Mouse (Mus musculus): ENCODE measurements at regions not wholly inside any gene's neighbourhood (a gene's known extent, or its start where the extent isn't known, plus 50 kb on each side); places are given as distances from the start of the nearest gene placed in this dataset.
A peak's percentile ranks its signal among the peaks of the same experiment; 100 is the strongest.

DNA sequence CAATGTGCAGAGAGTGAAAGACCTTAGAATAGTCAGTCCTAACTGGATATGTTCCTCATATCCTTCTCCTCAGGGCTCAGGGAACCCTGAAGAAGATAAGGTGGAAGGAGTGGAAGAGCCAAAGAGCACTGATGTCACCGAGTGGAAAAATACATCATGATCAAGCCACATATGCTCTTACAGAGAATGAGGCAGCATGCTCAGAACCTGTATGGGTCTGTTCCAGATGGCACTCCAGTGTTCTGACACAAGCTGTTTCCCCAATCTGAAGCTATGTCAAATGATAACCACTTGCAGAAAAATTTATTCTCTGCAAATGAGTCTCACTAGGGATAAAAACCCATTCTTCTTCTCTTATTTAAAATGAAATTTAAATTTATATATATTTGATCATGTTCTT, 572.6 kb upstream of the Robo2 start:
- DNase-seq, result no peak

DNA sequence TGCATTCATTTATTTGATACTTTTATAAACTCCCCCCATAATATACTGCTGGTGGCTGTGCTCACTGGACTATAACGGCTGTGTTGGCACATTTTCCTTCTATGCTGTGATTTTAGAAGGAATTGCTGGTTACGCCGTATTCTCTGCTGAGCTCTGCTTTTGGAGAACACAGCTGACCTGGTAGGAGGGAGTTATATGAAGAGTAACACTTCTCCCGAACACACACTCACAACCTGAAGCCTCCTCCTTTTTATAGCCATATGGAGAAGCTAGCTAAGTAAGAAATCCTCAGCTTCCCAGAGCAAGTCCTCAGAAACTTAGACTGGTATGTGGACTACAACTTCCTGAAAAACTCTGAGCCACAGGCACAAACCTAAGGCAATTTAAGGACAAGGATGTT, 554.5 kb upstream of the Robo2 start:
- DNase-seq, result no peak

DNA sequence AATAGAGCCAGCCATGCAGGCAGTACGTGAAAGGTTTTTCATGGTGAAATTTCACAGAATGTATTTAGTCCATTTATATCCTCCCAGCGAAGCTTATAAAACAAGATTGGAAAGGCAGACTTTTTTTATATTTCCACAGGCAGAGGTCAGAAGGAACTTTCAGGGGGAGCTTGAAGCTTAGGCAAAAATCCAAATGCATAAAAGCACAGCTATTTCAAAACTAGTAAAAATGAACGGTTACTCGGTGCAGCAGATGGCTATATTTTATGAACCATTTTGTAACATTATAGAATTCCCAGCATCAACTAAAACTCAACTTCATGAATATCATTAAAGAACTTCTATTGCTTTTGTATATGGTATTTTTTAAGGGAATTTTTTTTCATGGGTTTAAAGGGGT, 518.1 kb upstream of the Robo2 start:
- no peak for DNase-seq

DNA sequence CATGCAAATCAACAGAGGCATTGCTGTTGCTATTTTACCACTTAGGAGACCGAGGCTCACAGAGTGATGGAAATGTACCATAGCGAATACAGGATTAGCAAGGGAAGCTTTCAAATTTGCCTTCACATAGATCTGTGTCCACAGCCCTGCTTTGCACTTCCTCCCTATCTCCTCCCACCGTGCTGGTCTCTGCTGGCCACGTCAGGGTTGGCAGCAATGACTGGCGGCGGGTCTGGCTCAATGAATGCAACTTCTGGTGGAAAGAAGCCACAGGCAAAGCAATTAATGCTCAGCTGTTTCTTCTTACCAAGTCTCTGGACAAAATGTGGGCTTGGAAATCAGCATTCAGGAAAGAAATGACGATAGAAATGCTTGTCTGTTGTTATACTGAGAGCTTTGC, 489.2 kb upstream of the Robo2 start:
- peak; percentile 9 for DNase-seq

DNA sequence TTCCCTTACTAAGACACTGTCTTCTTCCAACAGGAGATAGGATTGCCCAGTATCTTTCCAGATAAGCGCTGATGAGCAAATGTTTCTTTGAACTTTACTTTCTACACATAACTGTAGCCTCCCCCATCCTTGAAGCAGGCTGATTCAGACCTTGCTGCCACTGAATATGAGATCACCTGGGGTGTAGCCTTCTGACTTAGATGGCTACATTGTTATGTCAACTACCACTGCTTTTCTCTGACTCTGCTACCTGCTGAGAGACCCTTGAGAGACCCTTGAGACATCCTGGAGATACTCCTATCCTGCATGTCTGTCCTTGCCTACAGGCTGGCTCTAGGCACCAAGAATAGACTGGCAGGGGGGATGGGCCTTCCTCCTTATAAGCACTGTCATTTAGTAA, 476.1 kb upstream of the Robo2 start:
- no peak for DNase-seq

DNA sequence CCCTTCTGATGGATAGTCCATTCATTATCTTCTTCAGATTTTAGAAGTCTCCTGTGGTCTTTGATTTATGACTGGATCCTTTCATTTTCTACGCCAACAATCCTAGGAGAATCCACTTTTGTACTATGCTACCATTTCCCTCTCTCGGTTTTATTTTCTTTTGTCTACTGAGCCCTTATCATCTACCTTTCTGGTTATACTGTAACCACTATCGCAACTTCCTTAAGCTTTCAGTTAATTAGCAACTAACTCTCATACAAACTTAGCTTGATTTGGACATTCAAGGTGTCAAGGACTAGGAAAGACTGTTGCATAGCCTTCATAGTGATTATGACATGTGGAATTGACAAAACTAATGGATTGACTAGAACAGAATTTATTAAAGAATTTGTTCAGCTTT, 467.0 kb upstream of the Robo2 start:
- DNase-seq, result no peak

DNA sequence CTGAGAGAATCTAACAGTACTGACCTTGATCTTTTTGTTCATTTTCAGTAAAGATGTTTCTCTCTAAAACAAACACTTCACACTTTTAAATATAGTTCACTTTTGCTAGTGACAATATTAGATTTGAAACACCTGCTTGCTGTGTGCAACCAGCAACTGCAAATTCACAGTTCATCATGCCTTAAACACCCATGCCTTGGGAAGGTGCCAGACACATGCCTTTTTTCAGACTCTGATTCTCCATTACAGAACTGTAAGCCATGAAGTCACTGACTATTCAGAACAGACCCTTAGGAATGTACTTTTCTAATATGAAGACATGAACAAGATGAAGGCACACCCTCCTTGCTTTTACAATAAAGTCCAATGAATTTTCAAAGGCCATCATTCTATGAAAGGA, 462.1 kb upstream of the Robo2 start:
- DNase-seq, result no peak

DNA sequence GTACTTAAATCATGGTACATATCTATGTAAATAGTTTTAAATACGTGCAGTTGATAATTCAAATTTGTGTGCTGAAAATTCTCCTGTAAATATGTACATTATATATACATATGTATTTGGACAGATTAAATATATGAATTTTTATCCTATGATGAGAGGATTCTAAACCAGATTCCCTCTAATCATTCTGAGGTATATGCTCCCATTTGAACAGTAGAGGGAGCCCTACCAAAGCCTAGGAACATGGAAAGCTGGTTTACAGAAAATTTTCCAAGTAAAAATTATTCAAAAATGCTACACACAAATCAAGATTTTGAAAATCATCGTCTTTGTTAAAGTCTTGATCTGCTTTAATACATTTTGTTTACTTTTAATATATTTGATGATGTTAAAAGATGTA, 446.1 kb upstream of the Robo2 start:
- no peak for DNase-seq

DNA sequence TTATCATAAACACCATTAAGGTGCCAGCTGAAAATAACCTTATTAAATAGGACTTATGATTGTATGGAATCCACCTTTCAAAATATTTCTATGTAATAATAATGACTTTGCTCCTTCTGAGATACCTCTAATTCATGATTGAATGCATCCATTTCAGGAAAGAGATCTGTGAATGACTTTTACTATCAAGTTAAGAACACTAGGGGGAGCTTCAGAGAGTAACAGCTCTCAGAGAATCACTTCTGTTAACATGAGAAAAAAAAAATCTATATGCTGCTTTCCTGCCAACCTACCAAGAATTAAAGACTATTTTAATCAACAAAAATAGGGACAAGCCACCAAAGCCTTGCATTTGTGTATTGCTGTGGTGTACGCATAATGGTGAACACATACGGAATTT, 428.4 kb upstream of the Robo2 start:
- no peak for DNase-seq

DNA sequence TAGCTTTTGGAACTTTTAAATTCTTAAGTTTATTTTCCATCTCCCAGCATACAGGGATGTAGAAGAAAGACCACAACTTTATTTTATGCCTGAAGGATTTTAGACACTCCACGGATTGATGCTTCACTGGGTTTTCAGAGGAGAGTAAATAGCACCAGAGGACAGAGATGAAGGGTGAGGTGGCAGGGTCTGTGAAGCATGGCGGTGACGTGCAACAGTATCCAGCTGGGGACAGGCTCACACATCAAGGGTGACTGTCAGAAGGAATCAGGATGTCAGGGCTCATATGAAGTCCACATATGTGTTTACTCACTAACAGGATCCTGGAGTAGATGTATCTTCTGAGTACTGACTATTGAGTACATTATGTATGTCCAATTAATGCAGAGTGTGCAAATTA, 402.8 kb upstream of the Robo2 start:
- DNase-seq, result no peak

DNA sequence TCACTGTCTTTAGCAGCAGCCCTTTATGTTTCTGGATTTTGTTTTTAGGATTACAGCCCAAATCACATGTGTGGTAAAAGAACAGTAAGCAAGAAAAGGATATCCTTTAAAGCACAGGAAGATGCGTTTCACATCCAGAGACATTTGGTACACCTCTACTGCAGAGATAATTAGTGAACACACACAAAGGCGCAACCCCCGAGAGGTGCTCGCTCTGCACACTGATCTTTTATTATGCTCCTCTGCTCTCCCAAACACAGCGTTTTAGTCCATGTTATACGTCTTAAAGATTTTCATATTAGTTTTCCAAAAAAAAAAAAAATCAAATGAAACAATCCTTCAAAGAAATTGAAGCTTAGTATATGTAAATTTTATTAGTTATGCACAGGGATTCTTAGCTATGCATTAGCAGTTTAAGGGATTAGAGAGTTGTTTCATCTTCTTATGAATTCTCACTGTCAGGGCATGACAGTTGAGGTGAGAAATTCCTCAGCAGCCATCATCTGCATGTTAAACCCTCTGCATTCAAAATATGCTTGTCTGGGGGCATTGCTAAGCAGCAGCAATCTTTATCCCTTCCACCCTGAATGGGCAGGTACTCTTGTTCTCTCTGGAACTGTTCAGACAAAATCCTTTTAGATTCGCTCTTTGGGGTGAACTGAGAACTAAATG, 397.7 kb upstream of the Robo2 start:
- DNase-seq, result no peak

DNA sequence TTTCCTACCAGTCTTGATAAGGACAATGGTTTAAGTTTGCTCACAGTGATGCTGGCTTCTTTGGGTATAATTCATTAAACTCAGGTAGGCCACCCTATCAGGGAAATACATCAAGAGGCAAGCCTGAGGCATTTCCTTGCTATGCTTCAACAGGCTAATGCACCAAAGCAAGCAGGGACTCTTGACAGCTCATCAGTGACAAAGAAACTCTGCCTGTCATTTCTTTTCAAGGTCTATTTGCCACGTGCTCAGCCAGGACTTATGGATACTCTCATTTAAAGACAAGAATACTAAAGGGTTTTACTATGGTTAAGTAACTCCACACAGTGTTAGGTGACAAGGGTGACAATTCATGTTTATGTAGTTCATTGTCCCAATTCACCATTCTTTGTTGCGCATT, 395.1 kb upstream of the Robo2 start:
- DNase-seq, result no peak

DNA sequence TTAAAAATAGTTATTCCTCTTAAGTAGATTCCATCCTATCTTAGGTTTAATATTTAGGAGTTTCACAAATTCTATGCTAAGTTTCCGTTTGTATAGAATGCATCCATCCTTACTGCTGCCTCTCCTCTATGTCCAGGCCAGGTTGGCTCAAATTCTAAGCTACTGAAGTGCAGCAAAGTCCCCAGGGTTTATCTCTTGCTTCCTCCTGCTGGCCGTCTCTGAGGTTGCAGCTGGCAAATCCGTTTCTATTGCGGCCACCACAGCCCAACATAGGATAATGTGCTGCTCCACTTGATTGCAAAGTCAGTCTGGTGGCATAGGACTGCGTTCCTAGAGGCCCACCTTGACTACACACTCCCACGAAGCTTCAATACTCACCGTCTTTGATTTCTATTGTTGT, 389.7 kb upstream of the Robo2 start:
- DNase-seq, result peak; percentile 61

DNA sequence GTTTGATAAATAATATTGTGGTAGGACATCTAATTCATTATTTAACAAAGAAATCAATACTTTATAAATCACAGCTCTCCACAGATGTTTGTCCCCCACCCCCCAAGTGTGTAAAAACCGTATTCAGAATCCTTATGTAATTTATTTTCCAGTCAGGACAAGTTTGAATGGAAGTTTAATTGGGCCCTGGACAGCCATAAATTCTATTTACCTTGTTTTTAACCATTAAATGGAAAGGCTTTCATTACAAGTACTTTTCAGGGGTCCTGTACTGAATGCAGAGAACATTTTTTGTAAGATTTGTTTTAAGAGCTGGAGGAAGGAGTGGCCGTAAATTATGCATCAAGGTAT, 384.7 kb upstream of the Robo2 start:
- DNase-seq, result no peak

DNA sequence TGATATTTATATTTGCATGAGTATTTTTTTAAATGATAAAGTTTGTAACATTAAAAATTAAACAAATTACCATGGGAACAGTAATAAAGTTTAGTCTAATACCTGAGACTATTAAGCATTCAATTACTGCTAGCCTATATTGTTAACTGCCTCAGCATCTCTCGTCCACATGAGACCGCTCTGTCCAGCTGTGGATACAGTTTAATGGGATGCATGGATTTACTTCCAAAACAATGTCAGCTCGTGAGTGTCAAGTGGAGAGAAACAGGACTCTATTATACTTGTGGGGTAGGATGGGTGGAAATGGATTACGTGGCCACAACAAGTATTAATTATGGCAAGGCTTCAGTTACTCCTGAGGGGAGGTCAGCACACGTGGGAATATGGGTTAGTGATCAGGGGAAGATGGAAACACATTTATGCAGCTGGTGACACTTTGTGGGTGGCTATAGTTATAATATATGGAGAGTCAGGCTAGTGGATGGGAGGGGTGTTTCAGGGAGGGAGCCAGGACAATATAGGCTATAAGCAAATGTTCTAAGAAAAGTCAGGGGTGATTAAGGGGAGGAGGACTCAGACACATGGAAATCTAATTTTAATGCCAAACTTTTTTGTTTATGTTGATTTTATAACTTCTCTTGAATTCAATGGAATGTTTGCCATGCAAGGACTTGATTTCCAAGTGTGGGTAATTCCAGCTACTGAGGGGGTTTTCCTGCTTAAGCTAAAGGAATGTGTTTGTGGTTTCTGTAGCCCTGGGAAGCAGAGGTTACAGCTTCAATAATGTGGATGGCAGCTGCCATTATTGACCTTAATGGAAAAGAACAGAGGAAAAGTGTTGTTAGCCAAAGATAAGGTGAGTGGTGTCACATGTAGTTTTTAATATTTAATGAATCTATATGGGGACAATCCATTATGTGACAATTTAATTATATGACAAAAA, 384.0 kb upstream of the Robo2 start:
- no peak for DNase-seq

DNA sequence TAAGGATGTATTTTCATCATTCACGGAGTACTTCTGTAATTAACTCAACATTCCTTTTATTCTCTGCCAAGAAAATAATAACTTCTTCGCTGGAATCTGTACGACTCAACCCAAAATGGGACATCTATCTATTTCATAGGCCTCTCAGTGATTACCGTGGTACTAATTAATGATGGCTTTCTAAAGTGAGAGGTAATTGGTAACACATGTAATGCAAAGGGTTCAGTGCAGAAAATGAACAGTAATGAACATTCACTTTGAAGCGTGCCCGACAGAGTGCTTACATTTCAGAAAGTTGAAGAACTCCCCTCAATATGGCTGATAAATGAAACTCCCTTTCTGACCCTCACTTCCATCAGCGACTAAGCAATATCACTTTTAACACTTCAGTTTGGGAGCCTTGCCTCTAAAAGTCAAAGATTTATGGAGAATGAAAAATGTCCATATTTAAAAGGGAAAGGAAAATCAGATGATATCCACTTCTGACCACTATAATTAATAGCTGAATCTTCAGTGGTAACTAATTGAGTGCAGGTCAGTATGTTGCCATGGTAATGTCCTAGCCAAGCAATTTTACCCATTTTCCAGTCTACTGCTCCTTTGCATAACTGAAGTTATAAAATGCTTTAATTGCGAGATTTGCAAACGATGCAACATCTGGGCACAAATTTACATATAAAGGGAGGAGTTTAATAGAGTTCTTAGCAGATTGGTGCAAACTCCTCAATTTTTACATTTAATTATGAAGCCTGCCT, 373.9 kb upstream of the Robo2 start:
- DNase-seq, result no peak

DNA sequence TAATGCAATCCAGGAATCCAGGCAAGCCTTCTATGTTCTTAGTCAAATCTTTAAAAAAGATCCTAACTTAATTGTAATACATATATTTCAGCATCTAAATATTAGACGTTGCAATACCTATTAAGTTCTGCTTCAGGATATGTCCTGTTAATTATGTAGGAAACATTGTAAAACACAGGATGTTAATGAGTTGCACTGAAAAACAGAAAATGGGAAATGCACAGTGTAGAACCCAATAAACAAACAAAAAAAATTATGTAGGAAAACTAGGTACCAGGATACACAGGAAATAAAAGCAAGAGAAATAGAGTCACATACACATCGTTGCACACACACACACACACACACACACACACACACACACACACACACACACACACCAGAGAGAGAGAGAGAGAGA, 368.8 kb upstream of the Robo2 start:
- no peak for DNase-seq

DNA sequence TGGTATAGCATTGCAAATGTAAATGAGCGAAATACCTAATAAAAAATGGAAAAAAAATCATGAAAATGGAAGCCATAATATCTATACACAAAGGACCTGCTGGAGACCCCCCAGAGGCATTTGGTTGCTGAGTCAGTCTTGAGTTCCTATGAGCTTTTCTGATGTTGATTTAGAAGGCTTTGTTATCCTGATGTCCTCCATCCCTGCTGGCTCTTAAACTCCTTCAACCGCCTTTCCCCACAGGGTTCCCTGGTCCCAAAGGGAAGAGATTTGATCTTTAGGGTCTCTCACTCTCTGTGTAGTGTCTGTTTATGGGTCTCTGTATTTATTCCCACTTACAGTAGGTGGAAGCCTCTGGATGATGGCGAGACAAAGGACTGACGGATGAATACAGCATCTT, 356.6 kb upstream of the Robo2 start:
- no peak for DNase-seq

DNA sequence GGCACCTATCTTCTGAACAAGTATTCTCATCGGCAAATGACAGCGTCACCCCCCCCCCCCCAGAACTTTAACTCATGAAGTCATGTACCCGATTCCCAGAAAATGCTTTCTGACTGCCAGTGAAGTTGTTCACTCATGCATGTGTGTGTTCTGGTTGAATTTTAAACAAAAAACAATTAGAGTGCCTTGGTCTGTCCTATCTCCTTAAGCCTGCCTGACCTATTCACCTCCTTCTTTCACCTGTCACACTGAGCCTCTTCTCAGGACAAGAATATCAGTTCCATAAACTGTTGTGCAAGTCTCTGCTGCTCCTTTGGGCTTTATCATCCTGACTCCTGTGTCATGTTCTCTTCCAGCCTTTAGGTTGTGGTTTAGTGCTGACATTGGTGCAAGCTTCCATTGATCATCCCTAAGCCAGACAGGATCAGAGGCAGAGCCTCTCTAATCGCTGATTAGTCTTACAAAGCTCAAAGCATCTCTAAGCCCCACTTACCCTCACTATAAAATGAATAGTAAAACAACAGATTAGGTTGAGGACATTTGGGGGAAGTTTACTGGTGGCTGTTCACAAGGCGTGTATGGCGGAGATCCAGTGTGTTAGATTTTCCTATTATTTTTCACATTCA, 345.2 kb upstream of the Robo2 start:
- DNase-seq, result no peak

DNA sequence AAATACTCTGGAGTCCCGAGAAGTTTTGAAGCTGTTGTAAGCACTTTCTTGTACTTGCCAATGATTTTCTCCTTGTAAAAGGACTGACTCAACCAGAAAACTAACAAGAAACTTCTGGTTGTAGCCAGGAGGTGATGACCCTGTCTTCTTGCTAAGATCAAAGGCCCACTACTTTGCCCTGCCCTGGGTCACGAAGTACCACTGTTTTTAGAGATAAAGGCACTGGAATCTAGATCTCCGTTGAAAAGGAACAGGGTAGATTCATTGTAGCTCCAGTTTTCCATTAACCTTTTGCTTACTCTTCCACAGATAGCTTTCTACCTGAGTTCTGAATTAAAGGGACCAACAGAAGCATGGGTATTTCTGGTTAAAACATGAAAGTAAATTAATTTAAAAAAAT, 339.3 kb upstream of the Robo2 start:
- no peak for DNase-seq

DNA sequence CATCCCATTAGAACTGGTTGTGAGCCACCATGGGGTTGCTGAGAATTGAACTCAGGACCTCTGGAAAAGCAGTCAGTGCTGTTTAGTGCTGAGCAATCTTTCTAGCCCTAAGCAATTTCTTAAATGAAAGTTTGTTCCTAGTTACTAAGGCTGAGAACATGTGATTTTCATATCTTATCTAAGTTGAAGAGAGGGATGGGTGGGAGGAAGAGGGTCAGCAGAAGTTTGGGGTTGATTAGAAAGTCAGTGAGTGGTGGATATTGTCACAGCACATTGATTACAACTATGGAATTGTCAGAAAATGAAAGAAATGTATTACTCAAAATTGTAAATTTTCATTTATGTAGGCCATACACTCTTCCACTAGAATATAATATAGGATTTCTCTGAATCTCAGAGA, 337.4 kb upstream of the Robo2 start:
- DNase-seq, result no peak

DNA sequence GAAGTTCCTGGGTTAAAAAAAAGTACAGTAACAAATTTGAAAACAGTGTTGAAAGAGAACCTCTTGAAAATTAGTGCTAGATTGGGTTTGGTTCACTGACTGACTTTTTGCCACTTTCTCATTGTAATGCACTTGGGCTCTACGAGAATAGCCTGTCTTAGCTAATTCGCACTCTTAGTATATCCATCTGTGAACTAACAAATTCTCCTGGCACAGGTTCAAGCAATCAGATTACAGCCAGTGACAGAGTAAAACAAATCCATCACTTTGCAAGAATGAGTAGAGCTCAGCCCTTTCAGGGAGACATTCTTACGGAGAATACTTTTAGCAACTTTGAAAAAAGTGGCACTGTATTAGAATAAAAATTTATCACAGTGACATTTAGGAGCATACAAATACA, 331.9 kb upstream of the Robo2 start:
- no peak for DNase-seq

Measured in adrenal gland, postnatal 10 days (tissue).